Mouse (Mus musculus) lung, embryonic 14.5 days (tissue): ENCODE results near the gene Serpinf1. TPM values are rescaled to one million over a fixed set of nuclear protein-coding genes. Genes with fewer than 3 reads are reported as not detected.

Experiments
- ATAC-seq: fragments of 200-750 bp; cut with Nextera tagmentation; 2 replicates; pipeline ENCODE4 v1.8.0; 2017; ENCODE audit warnings: mild to moderate bottlenecking, moderate TSS enrichment, moderate library complexity; ENCODE audit not compliant: insufficient read depth
- DNase-seq: peaks from one replicate; pipeline ENCODE4 v3.0.0-alpha.2; 2015
- H3K27ac ChIP-seq: fragments of 300-500 bp; sonication (generic); 2 replicates; pipeline ENCODE4 v1.5.1; 2014; ENCODE audit warnings: low read depth, mild to moderate bottlenecking, moderate library complexity
- H3K27me3 ChIP-seq: fragments of 300-500 bp; sonication (generic); 2 replicates; pipeline ENCODE4 v1.6.1; 2014; ENCODE audit warnings: low read length, control low read depth; ENCODE audit not compliant: insufficient read depth
- H3K36me3 ChIP-seq: fragments of 300-500 bp; sonication (generic); 2 replicates; pipeline ENCODE4 v1.6.1; 2014; ENCODE audit warnings: control low read depth; ENCODE audit not compliant: insufficient read depth
- H3K4me1 ChIP-seq: fragments of 300-500 bp; sonication (generic); 2 replicates; pipeline ENCODE4 v1.6.1; 2014; ENCODE audit warnings: antibody characterized with exemption, control low read depth; ENCODE audit not compliant: insufficient read depth
- H3K4me2 ChIP-seq: fragments of 300-500 bp; sonication (generic); 2 replicates; pipeline ENCODE4 v1.6.1; 2014; ENCODE audit warnings: mild to moderate bottlenecking
- H3K4me3 ChIP-seq: fragments of 300-500 bp; sonication (generic); 2 replicates; pipeline ENCODE4 v1.5.1; 2014; ENCODE audit warnings: low read depth, low read length
- H3K9ac ChIP-seq: fragments of 300-500 bp; sonication (generic); 2 replicates; pipeline ENCODE4 v1.6.1; 2014
- H3K9me3 ChIP-seq: fragments of 300-500 bp; sonication (generic); 2 replicates; pipeline ENCODE4 v1.6.1; 2016; ENCODE audit warnings: low read depth, low read length, control low read depth
- CTCF ChIP-seq: IDR thresholded peaks from 2 replicates; pipeline ENCODE4 v1.5.1; 2016; ENCODE audit warnings: antibody characterized with exemption, low read depth
- WGBS: fragments of 180-500 bp; shearing (Covaris S2); extraction: QIAGEN DNeasy Blood & Tissue Kit; methylation state at CpG from one replicate; pipeline ENCODE4 v1.1.7; 2014; 5-methylcytosine and 5-hydroxymethylcytosine counted together
- polyA plus RNA-seq: library from polyadenylated mRNA; unstranded; fragments of >200 nt; fragmentation: Nextera tagmentation; extraction: Ambion mirVana; gene quantifications from 2 replicates; pipeline ENCODE4 v1.2.1, GENCODE M21; 2014

The Serpinf1 gene
- polyA plus RNA-seq, 1 experiment from 2014 or later, result 41.7 TPM

DNA sequence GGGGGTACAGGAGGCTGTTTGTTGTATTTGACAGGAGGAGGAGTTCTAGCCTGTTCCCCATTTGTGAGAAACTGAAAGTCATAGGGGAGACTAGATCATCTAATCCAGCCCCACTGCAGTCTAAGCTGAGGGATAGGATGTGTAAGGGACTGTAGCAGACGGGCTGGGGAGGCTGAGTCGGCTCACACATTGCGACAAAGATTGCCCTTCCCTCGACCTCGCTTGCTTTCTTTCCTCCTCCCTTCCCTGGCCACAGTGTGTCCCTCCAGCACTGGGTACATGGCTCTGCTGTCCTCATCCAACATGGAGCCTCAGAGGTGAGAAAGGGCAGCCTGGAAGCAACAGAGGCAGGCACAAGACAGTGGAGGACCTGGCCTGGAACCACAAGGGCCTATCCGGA lies 42.5 kb upstream of the Serpinf1 start:
- WGBS, result 87% methylated on average over 6 of the region's 6 CpGs

GRCm38 (mm10) chr11:75464417-75464816 lies 41.9 kb upstream of the Serpinf1 start:
- Histone ChIP-seq H3K4me3 (no peak overlapping the region), H3K4me2 (no peak overlapping the region), H3K27me3 (no peaks in the 10 kb centered on the region), H3K36me3 (peaks cover 14% of the 10 kb centered on the region), H3K27ac (no peak overlapping the region), H3K4me1 (peaks cover 14% of the 10 kb centered on the region), H3K9ac (no peak overlapping the region), H3K9me3 (no peaks in the 10 kb centered on the region)
- no peak for DNase-seq
- TF ChIP-seq CTCF, result no peak
- WGBS, result 88% methylated on average over 6 of the region's 6 CpGs
- no peak for ATAC-seq

More for the DNA sequence above, 42.5 kb upstream of the Serpinf1 start:
- ATAC-seq (no peak), DNase-seq (no peak)
- H3K9me3 ChIP-seq, result no peaks in the 10 kb centered on the region
- no peak overlapping the region for H3K4me2 ChIP-seq
- H3K4me1 ChIP-seq, result peaks cover 8% of the 10 kb centered on the region
- H3K9ac ChIP-seq, result no peak overlapping the region
- H3K36me3 ChIP-seq, result peaks cover 14% of the 10 kb centered on the region
- H3K27me3 ChIP-seq, result no peaks in the 10 kb centered on the region
- H3K4me3 ChIP-seq, result no peak overlapping the region
- no peak overlapping the region for H3K27ac ChIP-seq
- no peak for TF ChIP-seq CTCF

GRCm38 (mm10) chr11:75463624-75464023 lies 41.1 kb upstream of the Serpinf1 start:
- TF ChIP-seq CTCF, result no peak
- Histone ChIP-seq H3K27me3 (no peaks in the 10 kb centered on the region), H3K4me3 (peak overlapping the region; percentile 64; the same call in 1 of the 2 replicates), H3K4me2 (peak overlapping the region; percentile 98), H3K4me1 (peaks cover 17% of the 10 kb centered on the region), H3K27ac (peak overlapping the region; percentile 85), H3K9me3 (no peaks in the 10 kb centered on the region), H3K36me3 (peaks cover 14% of the 10 kb centered on the region), H3K9ac (no peak overlapping the region)
- ATAC-seq (no peak), DNase-seq (no peak)
- WGBS, result 54% methylated on average over 4 of the region's 4 CpGs

- peak; percentile 93 for DNase-seq
- Histone ChIP-seq H3K36me3 (peaks cover 14% of the 10 kb centered on the region), H3K9ac (peak overlapping the region; percentile 57; the same call in 1 of the 2 replicates), H3K4me1 (peaks cover 17% of the 10 kb centered on the region), H3K27ac (peak overlapping the region; percentile 85), H3K4me2 (peak overlapping the region; percentile 98), H3K9me3 (no peaks in the 10 kb centered on the region), H3K27me3 (no peaks in the 10 kb centered on the region), H3K4me3 (peak overlapping the region; percentile 64)
- ATAC-seq, result peak; percentile 30
- TF ChIP-seq CTCF, result no peak
- 1% methylated on average over 9 of the region's 9 CpGs for WGBS
Observed at GRCm38 (mm10) chr11:75462865-75463336, 40.4 kb upstream of the Serpinf1 start.

DNA sequence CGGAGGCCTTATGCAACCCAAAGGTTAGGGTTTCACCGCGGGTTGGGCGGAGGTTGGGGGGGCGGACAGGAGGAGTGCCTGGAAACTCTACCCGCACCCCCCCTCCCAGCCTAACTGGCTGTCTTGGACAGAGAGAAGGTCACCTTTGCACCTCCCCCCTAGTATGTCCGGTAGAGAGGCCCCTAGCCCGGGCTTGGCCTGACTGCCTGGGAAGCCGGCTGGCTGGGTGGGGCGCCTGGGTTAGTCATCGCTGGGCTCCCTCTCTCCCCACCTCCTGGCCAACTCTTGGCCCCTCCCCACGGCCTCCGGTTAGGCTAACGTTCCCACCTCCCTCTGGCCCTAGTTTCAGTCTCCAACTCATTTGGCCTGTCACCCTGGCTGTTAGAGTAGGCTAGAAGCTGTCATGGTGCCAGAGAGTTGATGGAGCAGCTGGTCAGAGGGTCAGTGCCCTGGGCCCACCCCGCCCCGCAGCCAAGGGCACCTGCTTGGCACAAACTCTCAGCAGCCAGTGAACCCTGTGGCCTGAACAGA lies 39.8 kb upstream of the Serpinf1 start:
- TF ChIP-seq CTCF, result no peak
- peak; percentile 5; the same call in 1 of the 2 replicates for ATAC-seq
- H3K4me3 ChIP-seq, result peak overlapping the region; percentile 64
- no peaks in the 10 kb centered on the region for H3K9me3 ChIP-seq
- peaks cover 14% of the 10 kb centered on the region for H3K36me3 ChIP-seq
- H3K4me2 ChIP-seq, result peak overlapping the region; percentile 98
- 2% methylated on average over 15 of the region's 16 CpGs for WGBS
- peak; percentile 54 for DNase-seq
- H3K27me3 ChIP-seq, result no peaks in the 10 kb centered on the region
- H3K9ac ChIP-seq, result peak overlapping the region; percentile 57
- H3K27ac ChIP-seq, result peak overlapping the region; percentile 85
- H3K4me1 ChIP-seq, result peaks cover 17% of the 10 kb centered on the region

DNA sequence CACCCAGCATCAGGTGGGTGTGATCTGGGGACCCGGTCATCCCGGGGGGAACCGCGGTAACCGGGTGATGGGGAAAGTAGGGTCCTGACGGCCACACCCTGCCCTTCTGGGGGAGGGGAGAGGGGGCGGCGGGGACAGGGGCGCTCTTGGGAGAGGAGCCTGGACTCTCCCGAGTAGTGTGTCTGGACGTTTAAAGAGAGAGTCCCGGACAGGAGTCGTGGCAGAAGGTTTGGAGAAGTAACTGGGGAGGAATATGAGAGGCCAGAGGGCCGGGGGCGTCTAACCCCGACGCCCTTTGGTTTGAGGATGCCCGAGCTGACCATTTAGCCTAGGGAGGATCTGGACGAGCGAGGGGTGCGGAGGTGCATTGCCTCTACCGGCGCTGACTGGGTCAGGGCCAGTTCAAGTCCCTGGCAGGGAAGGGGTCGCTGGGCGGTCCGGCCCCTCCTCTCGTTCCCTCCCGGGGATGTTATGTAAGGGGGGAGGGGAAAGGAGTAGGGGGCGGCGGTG lies 39.3 kb upstream of the Serpinf1 start:
- WGBS, result under 1% methylated on average over 29 of the region's 30 CpGs
- Histone ChIP-seq H3K36me3 (peaks cover 13% of the 10 kb centered on the region), H3K27ac (peak overlapping the region; percentile 85), H3K9me3 (no peaks in the 10 kb centered on the region), H3K9ac (peak overlapping the region; percentile 57), H3K4me3 (peak overlapping the region; percentile 64), H3K4me2 (peak overlapping the region; percentile 98), H3K27me3 (no peaks in the 10 kb centered on the region), H3K4me1 (peaks cover 17% of the 10 kb centered on the region)
- DNase-seq (no peak), ATAC-seq (peak; percentile 9; the same call in 1 of the 2 replicates)
- TF ChIP-seq CTCF, result no peak

GRCm38 (mm10) chr11:75460844-75461742 lies 38.6 kb upstream of the Serpinf1 start, which contains the start of gene Tlcd2:
Tlcd2 (plus strand) TSS chr11:75461715.
- TF ChIP-seq CTCF, result 0 out of 2 replicates have a peak, but pooled peaks have one; percentile 5
- peak within 1 kb of the TSS; percentile 57 for H3K9ac ChIP-seq
- peaks cover 17% of the 10 kb centered on the region for H3K4me1 ChIP-seq
- H3K27me3 ChIP-seq, result no peaks in the 10 kb centered on the region
- peaks cover 11% of the 10 kb centered on the region for H3K36me3 ChIP-seq
- ATAC-seq (peak; percentile 92), DNase-seq (peak; percentile 100)
- peak within 1 kb of the TSS; percentile 64 for H3K4me3 ChIP-seq
- under 1% methylated on average over 46 of the region's 46 CpGs for WGBS
- H3K4me2 ChIP-seq, result peak within 1 kb of the TSS; percentile 98
- no peaks in the 10 kb centered on the region for H3K9me3 ChIP-seq
- peak within 1 kb of the TSS; percentile 96 for H3K27ac ChIP-seq
